In the genomic region with DNA sequence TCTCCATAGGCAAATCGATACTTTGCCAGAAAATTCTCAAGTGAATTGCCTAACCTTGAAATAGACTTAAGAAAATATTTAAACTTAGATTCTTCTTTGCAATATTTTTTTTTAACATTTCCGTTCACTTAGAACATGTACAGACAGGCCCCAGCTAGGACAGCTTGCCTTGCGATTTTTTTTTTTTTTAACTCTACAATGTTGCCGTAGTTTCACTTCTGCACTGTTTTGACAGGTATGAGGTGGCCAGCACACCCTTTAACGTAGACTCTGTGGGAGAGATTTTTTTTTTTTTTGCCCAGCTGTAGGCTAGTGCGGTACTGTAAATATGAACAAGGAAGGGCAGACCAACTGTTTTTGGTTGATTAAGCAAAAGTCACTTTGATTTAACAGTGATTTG, we compare ENCODE assay signal across 23 mouse cellular contexts. TPM values are rescaled to one million over a fixed set of nuclear protein-coding genes. Genes with fewer than 3 reads are reported as not detected.
"Had no signal": no experiment of that assay in that cellular context is flagged by ENCODE, and none has a peak within 500 bp of the region (broad histone marks: within the 10 kb centered on the region; RNA-seq: fewer than 3 reads in every experiment).

No protein-coding gene starts in this region.

- DNase-seq: kidney, adult 18-20 months; kidney, postnatal 25 days; layer of hippocampus, adult 9-11 months; liver; lung, postnatal 14 days; thymus, adult 18-20 months; thymus, postnatal 36 days had no signal

- H3K27me3 ChIP-seq: limb, embryonic 13.5 days; liver, embryonic 12.5 days; liver, embryonic 15.5 days; lung, embryonic 15.5 days; midbrain, embryonic 13.5 days had no signal

- ATAC-seq: liver, embryonic 12.5 days; midbrain, embryonic 13.5 days; midbrain, embryonic 16.5 days had no signal

- H3K4me2 ChIP-seq: limb, embryonic 13.5 days; liver, embryonic 12.5 days; liver, embryonic 15.5 days; lung, embryonic 15.5 days; midbrain, embryonic 13.5 days had no signal

- H3K9me3 ChIP-seq: limb, embryonic 10.5 days; limb, embryonic 13.5 days; liver, embryonic 12.5 days; liver, embryonic 15.5 days; lung, embryonic 15.5 days; midbrain, embryonic 13.5 days had no signal

- H3K36me3 ChIP-seq: midbrain, embryonic 13.5 days had no signal

- H3K4me1 ChIP-seq: liver, embryonic 12.5 days; liver, embryonic 15.5 days; lung, embryonic 15.5 days; midbrain, embryonic 13.5 days had no signal

- H3K4me3 ChIP-seq: layer of hippocampus, adult 2 months; limb, embryonic 10.5 days; limb, embryonic 13.5 days; liver, embryonic 12.5 days; liver, embryonic 15.5 days; lung, embryonic 15.5 days; midbrain, embryonic 13.5 days had no signal

- H3K9ac ChIP-seq: limb, embryonic 13.5 days; liver, embryonic 12.5 days; liver, embryonic 15.5 days; lung, embryonic 15.5 days; midbrain, embryonic 13.5 days had no signal

- H3K27ac ChIP-seq: kidney, postnatal 0 days; layer of hippocampus, adult 2 months; limb, embryonic 10.5 days; limb, embryonic 13.5 days; liver, embryonic 12.5 days; liver, embryonic 15.5 days; lung, embryonic 15.5 days; macrophage; midbrain, embryonic 13.5 days had no signal

RNA-seq across cellular contexts. Expression of gene 1700034J05Rik, which starts 56.1 kb away (rescaled TPM):
- total RNA-seq: layer of hippocampus, adult 2 months; layer of hippocampus, postnatal 25 days; left cerebral cortex, adult 18-20 months; left cerebral cortex, postnatal 25 days; megakaryocyte, adult 5-6 weeks had no signal
- polyA plus RNA-seq: large intestine, adult 2 months; macrophage; urinary bladder, adult 2 months had no signal
